Mouse (Mus musculus): ENCODE measurements at regions not wholly inside any gene's neighbourhood (a gene's known extent, or its start where the extent isn't known, plus 50 kb on each side); places are given as distances from the start of the nearest gene placed in this dataset.
"Not testable (repeated sequence)": the region's sequence is repeated elsewhere in the genome, so short reads cannot be mapped to it uniquely, and the experiment has no call there.

DNA sequence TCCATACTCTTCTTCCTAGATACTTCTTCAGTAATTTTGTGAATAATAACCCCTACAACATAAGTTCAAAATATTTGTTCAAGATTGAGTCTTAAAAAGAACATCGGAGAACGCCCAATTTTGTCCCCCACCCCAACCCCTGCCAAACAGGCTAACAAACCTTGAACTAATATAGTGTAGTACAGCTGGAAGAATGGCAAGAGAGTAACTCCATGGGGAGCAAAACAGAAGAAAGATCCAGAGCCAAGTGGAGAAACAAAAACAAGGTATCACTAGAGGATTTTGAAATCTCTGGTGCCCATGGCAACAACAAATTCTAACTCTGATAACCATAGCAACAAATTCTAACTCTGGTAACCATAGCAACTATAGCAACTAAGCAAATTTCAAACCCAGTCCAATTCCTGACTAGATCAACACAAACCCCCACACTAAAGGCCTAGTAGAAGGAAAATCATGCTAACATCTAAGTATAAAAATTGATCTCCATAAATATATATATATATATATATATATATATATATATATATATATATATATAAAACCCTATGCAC is 74.2 kb upstream of the Magee2 start:
- no peak for DNase-seq

DNA sequence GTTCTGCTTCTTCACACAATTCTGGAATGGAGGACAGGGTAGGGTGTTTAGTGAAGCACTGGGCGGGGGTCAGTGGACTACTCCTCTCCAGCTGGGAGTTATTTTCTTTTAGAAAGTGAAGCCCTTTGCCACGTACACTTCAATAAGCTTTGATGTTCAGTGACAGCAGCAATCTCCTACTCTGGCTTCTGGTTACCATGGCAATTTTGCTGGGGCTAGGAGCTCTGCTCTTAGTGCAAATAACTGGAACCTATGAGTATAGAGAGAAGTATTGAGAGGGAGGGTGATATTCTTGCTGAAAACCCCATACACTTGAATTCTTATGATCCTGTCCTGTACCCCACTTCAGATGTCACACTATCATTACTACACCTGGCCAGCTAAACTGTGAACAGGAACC is 94.5 kb upstream of the Magee2 start:
- no peak for DNase-seq

DNA sequence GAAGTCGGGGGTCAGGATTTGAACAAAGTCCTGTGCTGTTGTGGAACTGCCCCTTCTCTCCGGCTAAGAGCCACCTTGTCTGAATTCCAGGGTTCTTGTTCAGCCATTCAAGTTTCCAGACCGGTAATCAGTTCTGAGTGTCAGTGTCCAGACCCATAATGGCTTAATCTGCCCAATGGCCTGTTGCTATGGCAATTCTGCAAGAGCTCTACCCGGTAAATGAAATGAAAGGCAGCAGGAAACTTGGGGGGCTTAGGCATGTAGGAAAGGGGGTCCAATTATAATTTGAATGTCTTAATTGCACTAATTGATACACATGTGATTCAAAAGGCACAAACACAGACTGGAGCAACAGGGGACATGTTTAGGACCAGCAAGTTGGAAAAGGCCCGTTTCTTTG is 95.7 kb upstream of the Magee2 start:
- DNase-seq: not testable (repeated sequence)

DNA sequence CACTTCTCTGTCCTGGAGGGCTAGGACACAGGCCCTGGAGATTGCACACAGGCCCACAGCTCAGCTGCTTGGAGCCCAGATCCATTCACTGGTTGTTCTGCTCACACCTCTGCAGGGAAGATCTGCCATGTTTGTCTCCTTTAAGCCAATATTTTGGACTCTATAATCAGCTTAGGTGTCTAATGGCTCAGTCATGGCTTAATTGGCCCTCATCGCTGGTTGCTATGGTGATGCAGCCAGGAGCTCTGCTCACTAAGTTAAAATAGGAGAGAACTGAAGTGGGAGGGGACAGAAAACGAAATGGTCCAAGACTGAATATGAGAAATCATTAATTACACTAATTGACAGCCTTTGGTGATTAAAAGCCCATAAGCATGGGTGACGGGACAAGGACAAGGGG is 96.3 kb upstream of the Magee2 start:
- DNase-seq: not testable (repeated sequence)

DNA sequence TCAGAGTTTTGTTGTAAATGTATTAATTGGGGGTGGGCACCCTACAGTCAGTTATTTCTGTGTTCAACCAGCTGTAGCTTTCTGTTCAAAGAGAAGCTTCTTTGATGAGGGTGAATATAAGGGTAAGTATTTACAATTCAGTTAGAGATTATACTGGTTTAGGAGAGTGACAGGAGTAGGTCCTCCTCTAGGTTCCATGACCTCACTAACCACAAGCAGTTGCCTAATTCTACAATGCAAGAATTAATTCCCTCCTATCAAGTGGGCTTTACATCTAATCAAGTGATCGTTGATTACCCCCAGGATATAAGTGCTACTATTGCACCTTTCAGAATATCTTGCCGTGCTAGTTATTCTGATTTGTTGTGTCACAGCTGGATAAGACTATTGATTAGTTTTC is 101.1 kb upstream of the Pbdc1 start:
- DNase-seq: no peak

DNA sequence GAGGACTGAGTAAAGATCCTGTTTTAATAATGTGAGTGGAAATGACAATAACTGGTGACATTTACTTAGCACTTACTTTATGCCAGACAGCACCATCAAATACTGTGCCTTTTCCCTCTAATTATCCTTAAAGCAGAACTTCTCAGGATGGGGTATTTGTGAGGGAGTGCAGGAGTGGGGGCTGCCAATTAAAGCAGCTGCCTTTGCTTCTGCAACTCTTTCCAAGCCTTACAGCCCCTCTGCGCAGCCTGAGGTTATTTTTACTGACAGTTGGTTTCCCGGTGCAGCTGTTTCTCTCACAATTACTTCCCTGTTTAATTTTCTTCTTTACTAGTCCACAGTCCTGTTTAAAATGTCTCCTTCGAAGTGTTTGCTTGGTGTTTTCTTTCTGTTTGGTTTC is 76.3 kb upstream of the Pbdc1 start:
- DNase-seq: no peak

DNA sequence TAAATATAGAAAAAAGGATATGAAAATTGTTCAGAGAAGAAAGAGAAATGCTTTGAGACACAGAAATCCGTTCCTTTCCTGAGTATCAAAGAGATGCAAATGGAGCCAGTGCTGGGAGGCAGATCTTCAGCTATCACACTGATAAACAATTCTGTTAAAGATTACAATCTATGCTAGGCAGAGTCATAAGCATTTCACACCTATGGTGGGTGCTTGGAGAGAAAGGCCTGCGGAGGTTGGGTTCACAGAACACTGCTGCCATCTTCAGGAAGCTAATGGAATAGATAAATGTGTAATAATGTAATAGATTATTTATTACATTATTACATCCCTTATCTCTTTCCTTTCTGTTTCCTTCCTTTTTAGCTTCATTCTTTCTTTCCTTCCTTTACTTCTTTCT is 73.1 kb upstream of the Pbdc1 start:
- peak; percentile 5 to 8 for DNase-seq

Measured in adrenal gland, postnatal 36 days (tissue).